Mouse (Mus musculus): ENCODE measurements around the gene G0s2.
A peak's percentile ranks its signal among the peaks of the same experiment; 100 is the strongest.

G0s2 gene

GRCm38 (mm10) chr1:193272916-193273601, at the start of gene G0s2:
TSS of gene G0s2 (minus strand) at chr1:193273217.
- peak; percentile 91 for DNase-seq (ENCODE audit: low spot score in 2 of 2)

GRCm38 (mm10) chr1:193320398-193320797, 47.4 kb upstream of the G0s2 start:
- DNase-seq (ENCODE audit: low spot score in 2 of 2): no peak

- no peak for DNase-seq (ENCODE audit: low spot score in 2 of 2)
Measured at GRCm38 (mm10) chr1:193319721-193320120, 46.7 kb upstream of the G0s2 start.

- DNase-seq (ENCODE audit: low spot score in 2 of 2): peak; percentile 90 to 91
Measured at GRCm38 (mm10) chr1:193317159-193317559, 44.1 kb upstream of the G0s2 start.

- DNase-seq (ENCODE audit: low spot score in 2 of 2): no peak
Measured at GRCm38 (mm10) chr1:193316358-193316750, 43.3 kb upstream of the G0s2 start.

- peak; percentile 95 to 96 for DNase-seq (ENCODE audit: low spot score in 2 of 2)
Measured at GRCm38 (mm10) chr1:193315705-193316357, 42.8 kb upstream of the G0s2 start.

GRCm38 (mm10) chr1:193311596-193311995, 38.6 kb upstream of the G0s2 start:
- DNase-seq (ENCODE audit: low spot score in 2 of 2): no peak

GRCm38 (mm10) chr1:193310519-193311085, 37.6 kb upstream of the G0s2 start:
- DNase-seq (ENCODE audit: low spot score in 2 of 2): no peak

- DNase-seq (ENCODE audit: low spot score in 2 of 2): no peak
Measured at GRCm38 (mm10) chr1:193309785-193310518, 36.9 kb upstream of the G0s2 start.

- DNase-seq (ENCODE audit: low spot score in 2 of 2): no peak
Measured at GRCm38 (mm10) chr1:193306832-193307231, 33.8 kb upstream of the G0s2 start.

- DNase-seq (ENCODE audit: low spot score in 2 of 2): no peak
Measured at GRCm38 (mm10) chr1:193305386-193305785, 32.4 kb upstream of the G0s2 start.

GRCm38 (mm10) chr1:193303096-193303495, 30.1 kb upstream of the G0s2 start:
- no peak for DNase-seq (ENCODE audit: low spot score in 2 of 2)

- DNase-seq (ENCODE audit: low spot score in 2 of 2): no peak
Measured at GRCm38 (mm10) chr1:193302093-193302405, 29.0 kb upstream of the G0s2 start.

GRCm38 (mm10) chr1:193301216-193302092, 28.4 kb upstream of the G0s2 start:
- no peak for DNase-seq (ENCODE audit: low spot score in 2 of 2)

- no peak for DNase-seq (ENCODE audit: low spot score in 2 of 2)
Measured at GRCm38 (mm10) chr1:193299995-193300394, 27.0 kb upstream of the G0s2 start.

GRCm38 (mm10) chr1:193298141-193298765, 25.2 kb upstream of the G0s2 start:
- DNase-seq (ENCODE audit: low spot score in 2 of 2): no peak

GRCm38 (mm10) chr1:193295920-193296319, 22.9 kb upstream of the G0s2 start:
- DNase-seq (ENCODE audit: low spot score in 2 of 2): no peak

- no peak for DNase-seq (ENCODE audit: low spot score in 2 of 2)
Measured at GRCm38 (mm10) chr1:193293926-193294325, 20.9 kb upstream of the G0s2 start.

GRCm38 (mm10) chr1:193293039-193293438, 20.0 kb upstream of the G0s2 start:
- no peak for DNase-seq (ENCODE audit: low spot score in 2 of 2)

GRCm38 (mm10) chr1:193290686-193291085, 17.7 kb upstream of the G0s2 start:
- no peak for DNase-seq (ENCODE audit: low spot score in 2 of 2)

- no peak for DNase-seq (ENCODE audit: low spot score in 2 of 2)
Measured at GRCm38 (mm10) chr1:193289914-193290313, 16.9 kb upstream of the G0s2 start.

Data from heart, adult 9 months (tissue).